Mouse (Mus musculus) heart, adult 2 months (tissue): ENCODE results near the gene Macrod2. TPM values are rescaled to one million over a fixed set of nuclear protein-coding genes. Genes with fewer than 3 reads are reported as not detected.

Experiments used
- DNase-seq, 2 experiments: peaks; one replicate each; pipeline ENCODE4 v3.0.0; 2021
- H3K27ac ChIP-seq: fragments of 200-600 bp; 2 replicates; pipeline ENCODE4 v1.8.1; 2022
- H3K27me3 ChIP-seq: fragments of 200-500 bp; 2 replicates; pipeline ENCODE4 v1.6.1; 2012; ENCODE audit warnings: mild to moderate bottlenecking, low read length, inconsistent platforms, mixed read lengths; ENCODE audit not compliant: control insufficient read depth, insufficient read depth
- H3K36me3 ChIP-seq: fragments of 200-500 bp; 2 replicates; pipeline ENCODE4 v1.6.1; 2012; ENCODE audit warnings: low read length, inconsistent platforms; ENCODE audit not compliant: control insufficient read depth, insufficient read depth
- H3K4me1 ChIP-seq: fragments of 200-500 bp; 2 replicates; pipeline ENCODE4 v1.6.1; 2011; ENCODE audit warnings: low read length; ENCODE audit not compliant: control insufficient read depth, insufficient read depth
- H3K4me3 ChIP-seq: fragments of 200-600 bp; 2 replicates; pipeline ENCODE4 v1.8.1; 2022
- H3K79me2 ChIP-seq: fragments of 200-500 bp; replicated peaks from 2 replicates; pipeline ENCODE4 v1.6.1; 2012; ENCODE audit warnings: mild to moderate bottlenecking, inconsistent platforms, low read length, moderate library complexity, mixed read lengths; ENCODE audit not compliant: control insufficient read depth, insufficient read depth
- H3K9ac ChIP-seq: fragments of 200-500 bp; 2 replicates; pipeline ENCODE4 v1.6.1; 2012; ENCODE audit warnings: low read depth, mild to moderate bottlenecking, control low read depth, inconsistent platforms, low read length, mixed read lengths
- CTCF ChIP-seq: fragments of 200-600 bp; IDR thresholded peaks from 2 replicates; pipeline ENCODE4 v1.8.1; 2022; ENCODE audit warnings: antibody characterized with exemption, mild to moderate bottlenecking, moderate library complexity
- EP300 ChIP-seq: fragments of 200-500 bp; IDR thresholded peaks from 2 replicates; pipeline ENCODE4 v1.6.1; 2011; ENCODE audit warnings: low read depth, low read length, control low read depth; ENCODE audit not compliant: insufficient read depth
- POLR2A ChIP-seq: fragments of 200-500 bp; IDR thresholded peaks from 2 replicates; pipeline ENCODE4 v1.6.1; 2011; ENCODE audit warnings: mild to moderate bottlenecking, low read depth, low read length, control low read depth; ENCODE audit not compliant: insufficient read depth
- WGBS: fragments of 180-500 bp; shearing (Covaris S2); methylation state at CpG from one replicate; pipeline ENCODE4 v1.1.7; 2018; 5-methylcytosine and 5-hydroxymethylcytosine counted together
- intact Hi-C: fragments of 180-260 bp; cut with DNase I; formaldehyde crosslinking; loops from one replicate; pipeline ENCODE4 v1.15.1; 2025
- polyA plus RNA-seq: library from polyadenylated mRNA; depleted of rRNA; stranded (reverse); fragments of >200 nt; gene quantifications from 2 replicates; pipeline ENCODE4 v1.2.3, GENCODE M21; 2012
- total RNA-seq, 2 experiments: library from RNA; stranded (reverse); gene quantifications; 2 replicates each; pipeline ENCODE4 v1.2.3; 2021

Gene Macrod2
- total and polyA plus RNA-seq, 3 experiments: 2.3 to 9.7 (median 8.5) TPM

- H3K27ac ChIP-seq: no peak overlapping the region
- no peaks in the 10 kb centered on the region for H3K36me3 ChIP-seq
- H3K27me3 ChIP-seq: no peaks in the 10 kb centered on the region
- H3K9ac ChIP-seq: no peak overlapping the region
- WGBS: 19% methylated on average over 5 of the region's 5 CpGs
- TF ChIP-seq CTCF (no peak), POLR2A (no peak), EP300 (no peak)
- no peak for DNase-seq
- H3K4me1 ChIP-seq: no peaks in the 10 kb centered on the region
- H3K79me2 ChIP-seq: no peaks in the 10 kb centered on the region
- no peak overlapping the region for H3K4me3 ChIP-seq
- intact Hi-C loops: no loop called here
Measured at GRCm38 (mm10) chr2:142362888-142363287, 1967.8 kb downstream of the Macrod2 start.

- intact Hi-C loops: no loop called here
- H3K79me2 ChIP-seq: no peaks in the 10 kb centered on the region
- H3K27me3 ChIP-seq: no peaks in the 10 kb centered on the region
- no peaks in the 10 kb centered on the region for H3K4me1 ChIP-seq
- H3K4me3 ChIP-seq: no peak overlapping the region
- no peaks in the 10 kb centered on the region for H3K36me3 ChIP-seq
- TF ChIP-seq EP300 (no peak), POLR2A (no peak)
- WGBS: 31% methylated on average over 3 of the region's 3 CpGs
- no peak for DNase-seq
- no peak overlapping the region for H3K27ac ChIP-seq
- no peak overlapping the region for H3K9ac ChIP-seq
Measured at GRCm38 (mm10) chr2:142373978-142374377, 1978.9 kb downstream of the Macrod2 start.

GRCm38 (mm10) chr2:142380563-142380962 is 1985.5 kb downstream of the Macrod2 start:
- Histone ChIP-seq H3K9ac (no peak overlapping the region), H3K79me2 (no peaks in the 10 kb centered on the region), H3K36me3 (no peaks in the 10 kb centered on the region), H3K4me3 (no peak overlapping the region), H3K27me3 (no peaks in the 10 kb centered on the region), H3K4me1 (no peaks in the 10 kb centered on the region; the same call in 1 of the 2 replicates), H3K27ac (no peak overlapping the region)
- TF ChIP-seq POLR2A: no peak
- intact Hi-C loops: no loop called here
- peak in 1 of 2 experiments; percentile 13 for DNase-seq
- WGBS: 36% methylated on average over 2 of the region's 2 CpGs

GRCm38 (mm10) chr2:142381081-142381579 is 1986.0 kb downstream of the Macrod2 start:
- H3K79me2 ChIP-seq: no peaks in the 10 kb centered on the region
- intact Hi-C loops: no loop called here
- DNase-seq: no peak
- H3K27ac ChIP-seq: no peak overlapping the region
- no peaks in the 10 kb centered on the region; the same call in 1 of the 2 replicates for H3K4me1 ChIP-seq
- WGBS: 82% methylated on average over 2 of the region's 2 CpGs
- TF ChIP-seq EP300 (no peak), CTCF (no peak)
- H3K9ac ChIP-seq: no peak overlapping the region
- H3K4me3 ChIP-seq: no peak overlapping the region
- no peaks in the 10 kb centered on the region for H3K36me3 ChIP-seq
- H3K27me3 ChIP-seq: no peaks in the 10 kb centered on the region

GRCm38 (mm10) chr2:142393546-142393945 is 1998.4 kb downstream of the Macrod2 start:
- no peak for DNase-seq
- Histone ChIP-seq H3K9ac (no peak overlapping the region), H3K79me2 (no peaks in the 10 kb centered on the region), H3K4me3 (no peak overlapping the region), H3K27ac (no peak overlapping the region), H3K36me3 (no peaks in the 10 kb centered on the region), H3K27me3 (no peaks in the 10 kb centered on the region), H3K4me1 (no peaks in the 10 kb centered on the region)
- intact Hi-C loops: no loop called here
- TF ChIP-seq CTCF: no peak
- TF ChIP-seq EP300: no peak
- no peak for TF ChIP-seq POLR2A

GRCm38 (mm10) chr2:142399490-142399889 is 2004.4 kb downstream of the Macrod2 start:
- intact Hi-C loops: no loop called here
- Histone ChIP-seq H3K27ac (no peak overlapping the region), H3K4me3 (no peak overlapping the region), H3K4me1 (no peaks in the 10 kb centered on the region), H3K79me2 (no peaks in the 10 kb centered on the region), H3K36me3 (no peaks in the 10 kb centered on the region), H3K27me3 (no peaks in the 10 kb centered on the region), H3K9ac (no peak overlapping the region)
- TF ChIP-seq POLR2A (no peak), CTCF (no peak), EP300 (no peak)
- 60% methylated on average over 1 of the region's 1 CpGs for WGBS
- no peak for DNase-seq
